Mouse (Mus musculus): ENCODE measurements around the gene Gmppb. TPM values are rescaled to one million over a fixed set of nuclear protein-coding genes. Genes with fewer than 3 reads are reported as not detected.
"Not testable (repeated sequence)": the region's sequence is repeated elsewhere in the genome, so short reads cannot be mapped to it uniquely, and the experiment has no call there.

Gene Gmppb
- 6.7 and 7.1 TPM in 2 replicates for polyA plus RNA-seq (2012; ENCODE audit: insufficient read depth, insufficient read length, missing spikeins)

GRCm38 (mm10) chr9:108049016-108049455, at the start of gene Gmppb:
TSS of gene Gmppb (plus strand) at chr9:108049242.
- peak within 1 kb of the TSS; percentile 69 for H3K4me3 ChIP-seq (ENCODE audit: insufficient read depth, low read length)
- peak within 1 kb of the TSS; percentile 35 for H3K27ac ChIP-seq (ENCODE audit: insufficient read depth, low read depth, low read length)
- TF ChIP-seq POLR2A (IDR thresholded peaks at IDR 0.05; ENCODE audit: borderline replicate concordance, low read depth, low read length): no peak
- TF ChIP-seq CTCF (IDR thresholded peaks at IDR 0.05; ENCODE audit: low read depth, low read length): no peak
- peaks cover 14% of the 10 kb centered on the region for H3K4me1 ChIP-seq (ENCODE audit: control insufficient read depth, insufficient read depth, low read length)

GRCm38 (mm10) chr9:108001922-108002770, 46.9 kb upstream of the Gmppb start, which contains the start of gene Ip6k1:
TSS of gene Ip6k1 (plus strand) at chr9:108002501.
- peak within 1 kb of the TSS; percentile 85 for H3K4me3 ChIP-seq (ENCODE audit: insufficient read depth, low read length)
- peaks cover 24% of the 10 kb centered on the region for H3K4me1 ChIP-seq (ENCODE audit: control insufficient read depth, insufficient read depth, low read length)
- TF ChIP-seq POLR2A (IDR thresholded peaks at IDR 0.05; ENCODE audit: borderline replicate concordance, low read depth, low read length) (no peak), CTCF (IDR thresholded peaks at IDR 0.05; ENCODE audit: low read depth, low read length) (no peak)
- H3K27ac ChIP-seq (ENCODE audit: insufficient read depth, low read depth, low read length): peak within 1 kb of the TSS; percentile 57

- Histone ChIP-seq H3K27ac (ENCODE audit: insufficient read depth, low read depth, low read length) (peak overlapping the region; percentile 37), H3K4me3 (ENCODE audit: insufficient read depth, low read length) (peak overlapping the region; percentile 85), H3K4me1 (ENCODE audit: control insufficient read depth, insufficient read depth, low read length) (peaks cover 22% of the 10 kb centered on the region)
- TF ChIP-seq CTCF (IDR thresholded peaks at IDR 0.05; ENCODE audit: low read depth, low read length) (no peak), POLR2A (IDR thresholded peaks at IDR 0.05; ENCODE audit: borderline replicate concordance, low read depth, low read length) (no peak)
These were observed 46.1 kb upstream of the Gmppb start for GRCm38 (mm10) chr9:108002778-108003530.

GRCm38 (mm10) chr9:108003531-108003890, 45.5 kb upstream of the Gmppb start:
- peak overlapping the region; percentile 85 for H3K4me3 ChIP-seq (ENCODE audit: insufficient read depth, low read length)
- peaks cover 23% of the 10 kb centered on the region for H3K4me1 ChIP-seq (ENCODE audit: control insufficient read depth, insufficient read depth, low read length)
- H3K27ac ChIP-seq (ENCODE audit: insufficient read depth, low read depth, low read length): no peak overlapping the region
- TF ChIP-seq CTCF (IDR thresholded peaks at IDR 0.05; ENCODE audit: low read depth, low read length) (no peak), POLR2A (IDR thresholded peaks at IDR 0.05; ENCODE audit: borderline replicate concordance, low read depth, low read length) (no peak)

GRCm38 (mm10) chr9:108008041-108008440, 41.0 kb upstream of the Gmppb start:
- no peak overlapping the region for H3K4me3 ChIP-seq (ENCODE audit: insufficient read depth, low read length)
- peaks cover 34% of the 10 kb centered on the region for H3K4me1 ChIP-seq (ENCODE audit: control insufficient read depth, insufficient read depth, low read length)
- TF ChIP-seq CTCF (IDR thresholded peaks at IDR 0.05; ENCODE audit: low read depth, low read length) (no peak), POLR2A (IDR thresholded peaks at IDR 0.05; ENCODE audit: borderline replicate concordance, low read depth, low read length) (no peak)
- H3K27ac ChIP-seq (ENCODE audit: insufficient read depth, low read depth, low read length): no peak overlapping the region

GRCm38 (mm10) chr9:108010385-108010784, 38.7 kb upstream of the Gmppb start:
- TF ChIP-seq POLR2A (IDR thresholded peaks at IDR 0.05; ENCODE audit: borderline replicate concordance, low read depth, low read length): no peak
- TF ChIP-seq CTCF (IDR thresholded peaks at IDR 0.05; ENCODE audit: low read depth, low read length): no peak
- Histone ChIP-seq H3K4me3 (ENCODE audit: insufficient read depth, low read length) (no peak overlapping the region), H3K4me1 (ENCODE audit: control insufficient read depth, insufficient read depth, low read length) (peaks cover 22% of the 10 kb centered on the region), H3K27ac (ENCODE audit: insufficient read depth, low read depth, low read length) (no peak overlapping the region)

GRCm38 (mm10) chr9:108013577-108013976, 35.5 kb upstream of the Gmppb start:
- H3K27ac ChIP-seq (ENCODE audit: insufficient read depth, low read depth, low read length); H3K4me3 ChIP-seq (ENCODE audit: insufficient read depth, low read length): not testable (repeated sequence)
- peaks cover 11% of the 10 kb centered on the region for H3K4me1 ChIP-seq (ENCODE audit: control insufficient read depth, insufficient read depth, low read length)

- H3K4me1 ChIP-seq (ENCODE audit: control insufficient read depth, insufficient read depth, low read length): 0 out of 2 replicates have a peak, but pooled peaks cover 5% of the 10 kb centered on the region
- no peak overlapping the region for H3K4me3 ChIP-seq (ENCODE audit: insufficient read depth, low read length)
- TF ChIP-seq POLR2A (IDR thresholded peaks at IDR 0.05; ENCODE audit: borderline replicate concordance, low read depth, low read length): no peak
- no peak for TF ChIP-seq CTCF (IDR thresholded peaks at IDR 0.05; ENCODE audit: low read depth, low read length)
- no peak overlapping the region for H3K27ac ChIP-seq (ENCODE audit: insufficient read depth, low read depth, low read length)
These were observed 31.9 kb upstream of the Gmppb start for GRCm38 (mm10) chr9:108017127-108017526.

GRCm38 (mm10) chr9:108020741-108021140, 28.3 kb upstream of the Gmppb start:
- no peak overlapping the region for H3K4me3 ChIP-seq (ENCODE audit: insufficient read depth, low read length)
- H3K4me1 ChIP-seq (ENCODE audit: control insufficient read depth, insufficient read depth, low read length): 0 out of 2 replicates have a peak, but pooled peaks cover 5% of the 10 kb centered on the region
- no peak overlapping the region for H3K27ac ChIP-seq (ENCODE audit: insufficient read depth, low read depth, low read length)
- TF ChIP-seq POLR2A (IDR thresholded peaks at IDR 0.05; ENCODE audit: borderline replicate concordance, low read depth, low read length) (no peak), CTCF (IDR thresholded peaks at IDR 0.05; ENCODE audit: low read depth, low read length) (no peak)

- Histone ChIP-seq H3K27ac (ENCODE audit: insufficient read depth, low read depth, low read length) (no peak overlapping the region), H3K4me1 (ENCODE audit: control insufficient read depth, insufficient read depth, low read length) (0 out of 2 replicates have a peak, but pooled peaks cover 5% of the 10 kb centered on the region), H3K4me3 (ENCODE audit: insufficient read depth, low read length) (no peak overlapping the region)
- TF ChIP-seq CTCF (IDR thresholded peaks at IDR 0.05; ENCODE audit: low read depth, low read length) (no peak), POLR2A (IDR thresholded peaks at IDR 0.05; ENCODE audit: borderline replicate concordance, low read depth, low read length) (no peak)
These were observed 25.8 kb upstream of the Gmppb start for GRCm38 (mm10) chr9:108023216-108023615.

Data from bone marrow macrophage, adult 2 months (primary cell).